Mouse (Mus musculus) liver, adult 2 months (tissue): ENCODE data around the gene Blvrb. TPM values are rescaled to one million over a fixed set of nuclear protein-coding genes. Genes with fewer than 3 reads are reported as not detected.
A peak's percentile ranks its signal among the peaks of the same experiment; 100 is the strongest.

Source experiments
- DNase-seq: peaks from one replicate; pipeline ENCODE4 v3.0.0-alpha.2; 2011; ENCODE audit warnings: low read depth, low spot score; ENCODE audit errors: extremely low read depth
- H3K27ac ChIP-seq: fragments of 200-500 bp; replicated peaks from 2 replicates; pipeline ENCODE4 v1.5.1; 2012; ENCODE audit warnings: low read depth, mild to moderate bottlenecking, control low read depth, inconsistent platforms, low read length; ENCODE audit not compliant: insufficient read depth
- H3K27me3 ChIP-seq: fragments of 200-500 bp; 2 replicates; pipeline ENCODE4 v1.6.1; 2012; ENCODE audit warnings: mild to moderate bottlenecking, moderate library complexity, low read length, inconsistent platforms; ENCODE audit not compliant: control insufficient read depth, insufficient read depth
- H3K36me3 ChIP-seq: fragments of 200-500 bp; 2 replicates; pipeline ENCODE4 v1.6.1; 2012; ENCODE audit warnings: low read length, inconsistent platforms; ENCODE audit not compliant: control insufficient read depth, insufficient read depth
- H3K4me1 ChIP-seq: fragments of 200-500 bp; 2 replicates; pipeline ENCODE4 v1.6.1; 2011; ENCODE audit warnings: low read length; ENCODE audit not compliant: control insufficient read depth, insufficient read depth
- H3K4me3 ChIP-seq: fragments of 200-500 bp; 2 replicates; pipeline ENCODE4 v1.5.1; 2011; ENCODE audit warnings: low read depth, mild to moderate bottlenecking, control low read depth, low read length, moderate library complexity; ENCODE audit not compliant: insufficient read depth
- H3K79me2 ChIP-seq: fragments of 200-500 bp; 2 replicates; pipeline ENCODE4 v1.6.1; 2012; ENCODE audit warnings: inconsistent platforms, mild to moderate bottlenecking, low read length, moderate library complexity; ENCODE audit not compliant: control insufficient read depth, insufficient read depth
- H3K9ac ChIP-seq: fragments of 200-500 bp; 2 replicates; pipeline ENCODE4 v1.6.1; 2012; ENCODE audit warnings: low read depth, mild to moderate bottlenecking, control low read depth, inconsistent platforms, low read length
- CTCF ChIP-seq: fragments of 200-500 bp; IDR thresholded peaks from 2 replicates; pipeline ENCODE4 v1.5.1; 2011; ENCODE audit warnings: low read depth, low read length, control low read depth
- POLR2A ChIP-seq: fragments of 200-500 bp; IDR thresholded peaks from 2 replicates; pipeline ENCODE4 v1.6.1; 2011; ENCODE audit warnings: low read length, control low read depth; ENCODE audit not compliant: insufficient read depth; ENCODE audit errors: extremely low read depth
- WGBS: fragments of 180-500 bp; shearing (Covaris S2); methylation state at CpG from one replicate; pipeline ENCODE4 v1.1.7; 2018; 5-methylcytosine and 5-hydroxymethylcytosine counted together
- polyA plus RNA-seq: library from polyadenylated mRNA; depleted of rRNA; stranded (reverse); fragments of >200 nt; gene quantifications from 2 replicates; pipeline ENCODE4 v1.2.3, GENCODE M21; 2012; rRNA removed
- total RNA-seq: library from RNA; depleted of rRNA; stranded (reverse); fragments of >200 nt; gene quantifications from 2 replicates; pipeline ENCODE4 v1.2.3, GENCODE M21; 2014; rRNA removed

The Blvrb gene
- total and polyA plus RNA-seq, 2 experiments, result 142 to 268 TPM

GRCm38 (mm10) chr7:27507711-27508647, 60.2 kb downstream of the Blvrb start:
- 1% methylated on average over 54 of the region's 54 CpGs for WGBS
- Histone ChIP-seq H3K9ac (peak overlapping the region; percentile 89), H3K4me3 (peak overlapping the region; percentile 93), H3K27ac (peak overlapping the region; percentile 76), H3K27me3 (no peaks in the 10 kb centered on the region), H3K4me1 (0 out of 2 replicates have a peak, but pooled peaks cover 1% of the 10 kb centered on the region), H3K36me3 (no peaks in the 10 kb centered on the region), H3K79me2 (no peaks in the 10 kb centered on the region)
- peak; percentile 92 for DNase-seq
- no peak for TF ChIP-seq CTCF
- 0 out of 2 replicates have a peak, but pooled peaks have one; percentile 42 for TF ChIP-seq POLR2A

GRCm38 (mm10) chr7:27508648-27509005, 60.8 kb downstream of the Blvrb start:
- H3K9ac ChIP-seq, result no peak overlapping the region
- 0 out of 2 replicates have a peak, but pooled peaks cover 1% of the 10 kb centered on the region for H3K4me1 ChIP-seq
- H3K79me2 ChIP-seq, result no peaks in the 10 kb centered on the region
- TF ChIP-seq CTCF, result peak; percentile 85
- TF ChIP-seq POLR2A, result no peak
- WGBS, result 24% methylated on average over 6 of the region's 6 CpGs
- H3K27ac ChIP-seq, result peak overlapping the region; percentile 44; the same call in 1 of the 2 replicates
- no peaks in the 10 kb centered on the region for H3K36me3 ChIP-seq
- H3K4me3 ChIP-seq, result no peak overlapping the region
- H3K27me3 ChIP-seq, result no peaks in the 10 kb centered on the region
- peak; percentile 46 for DNase-seq

DNA sequence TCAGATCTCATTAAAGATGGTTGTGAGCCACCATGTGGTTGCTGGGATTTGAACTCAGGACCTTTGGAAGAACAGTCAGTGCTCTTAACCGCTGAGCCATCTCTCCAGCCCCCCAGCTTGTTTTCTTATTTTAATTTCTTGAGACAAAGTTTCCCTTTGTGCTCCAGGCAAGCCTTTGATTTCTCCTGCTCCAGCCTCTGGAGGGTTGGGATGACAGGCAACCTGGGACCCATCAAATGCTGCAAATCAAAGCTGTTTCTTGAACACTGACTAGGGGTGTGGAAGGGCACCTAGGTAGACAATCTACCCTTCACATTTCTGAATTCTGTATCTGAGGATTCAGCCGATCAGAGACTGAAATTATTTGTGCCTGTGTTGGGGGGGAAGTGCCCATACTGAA, 63.0 kb downstream of the Blvrb start:
- TF ChIP-seq CTCF (no peak), POLR2A (no peak)
- H3K4me1 ChIP-seq, result 0 out of 2 replicates have a peak, but pooled peaks cover 1% of the 10 kb centered on the region
- no peaks in the 10 kb centered on the region for H3K27me3 ChIP-seq
- H3K4me3 ChIP-seq, result no peak overlapping the region
- H3K79me2 ChIP-seq, result no peaks in the 10 kb centered on the region
- H3K36me3 ChIP-seq, result no peaks in the 10 kb centered on the region
- WGBS, result 95% methylated on average over 2 of the region's 2 CpGs
- DNase-seq, result no peak
- H3K27ac ChIP-seq, result no peak overlapping the region
- no peak overlapping the region for H3K9ac ChIP-seq

DNA sequence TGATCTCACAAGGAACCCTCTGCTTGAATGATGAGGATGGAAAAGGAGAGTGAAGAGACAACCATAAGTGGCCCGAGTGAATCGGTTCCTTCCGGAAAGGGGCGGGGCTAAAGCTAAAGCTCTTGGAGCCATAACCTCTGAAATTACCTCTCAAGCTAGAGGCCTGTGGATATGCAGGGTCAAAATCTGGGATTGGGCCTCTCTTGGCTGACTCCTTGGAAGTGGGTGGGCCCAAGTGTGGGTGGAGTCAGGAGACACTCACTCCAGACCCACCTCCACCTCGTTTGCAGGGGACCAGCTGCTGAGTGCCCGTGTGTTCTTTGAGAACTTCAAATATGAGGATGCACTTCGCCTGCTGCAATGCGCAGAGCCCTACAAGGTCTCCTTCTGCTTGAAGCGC, 67.2 kb downstream of the Blvrb start:
- Histone ChIP-seq H3K9ac (no peak overlapping the region), H3K4me3 (no peak overlapping the region), H3K27me3 (no peaks in the 10 kb centered on the region), H3K27ac (no peak overlapping the region), H3K4me1 (no peaks in the 10 kb centered on the region), H3K36me3 (no peaks in the 10 kb centered on the region), H3K79me2 (no peaks in the 10 kb centered on the region)
- DNase-seq, result no peak
- TF ChIP-seq CTCF, result no peak
- WGBS, result 78% methylated on average over 9 of the region's 9 CpGs

Other genes with a start within 250 kb of the Blvrb start
- gene Itpkc, start 219.3 kb upstream of the Blvrb start, total RNA-seq, result 3.5 and 6.0 TPM in 2 replicates
- gene Itpkc, start 219.3 kb upstream of the Blvrb start, polyA plus RNA-seq, result 4.0 and 5.8 TPM in 2 replicates
- 11.9 and 16.6 TPM in 2 replicates for gene Coq8b, start 215.0 kb upstream of the Blvrb start, total RNA-seq
- 35.2 and 36.2 TPM in 2 replicates for gene Coq8b, start 215.0 kb upstream of the Blvrb start, polyA plus RNA-seq
- 0.46 and 0.74 TPM in 2 replicates for gene Numbl, start 189.5 kb upstream of the Blvrb start, total RNA-seq
- 0.62 and 1.5 TPM in 2 replicates for gene Numbl, start 189.5 kb upstream of the Blvrb start, polyA plus RNA-seq
- gene Ltbp4, start 110.3 kb upstream of the Blvrb start, total RNA-seq, result 9.4 and 24.2 TPM in 2 replicates
- 29.2 and 32.5 TPM in 2 replicates for gene Ltbp4, start 110.3 kb upstream of the Blvrb start, polyA plus RNA-seq
- 3.6 and 4.4 TPM in 2 replicates for gene Shkbp1, start 92.0 kb upstream of the Blvrb start, total RNA-seq
- gene Shkbp1, start 92.0 kb upstream of the Blvrb start, polyA plus RNA-seq, result 19.8 and 23.9 TPM in 2 replicates
- not detected in 2 replicates for gene Gm20479, start 90.6 kb upstream of the Blvrb start, total RNA-seq
- gene Gm20479, start 90.6 kb upstream of the Blvrb start, polyA plus RNA-seq, result not detected in 2 replicates
- gene Sptbn4, start 292 bp upstream of the Blvrb start, total RNA-seq, result under 0.01 TPM in 1 of 2 replicates, not detected in the other
- gene Sptbn4, start 292 bp upstream of the Blvrb start, polyA plus RNA-seq, result 0.06 TPM in 1 of 2 replicates, not detected in the other
- 3.5 and 4.6 TPM in 2 replicates for gene Sertad3, start 25.8 kb downstream of the Blvrb start, total RNA-seq
- gene Sertad3, start 25.8 kb downstream of the Blvrb start, polyA plus RNA-seq, result 6.9 and 8.3 TPM in 2 replicates
- 7.7 and 9.5 TPM in 2 replicates for gene Sertad1, start 38.9 kb downstream of the Blvrb start, total RNA-seq
- gene Sertad1, start 38.9 kb downstream of the Blvrb start, polyA plus RNA-seq, result 8.8 and 11.6 TPM in 2 replicates
- 0.07 TPM in 1 of 2 replicates, not detected in the other for gene Prx, start 51.3 kb downstream of the Blvrb start, total RNA-seq
- gene Prx, start 51.3 kb downstream of the Blvrb start, polyA plus RNA-seq, result 0.05 and 0.07 TPM in 2 replicates
- not detected in 2 replicates for gene Hipk4, start 75.3 kb downstream of the Blvrb start, total RNA-seq
- not detected in 2 replicates for gene Hipk4, start 75.3 kb downstream of the Blvrb start, polyA plus RNA-seq
- 8.3 and 12.4 TPM in 2 replicates for gene Pld3, start 105.2 kb downstream of the Blvrb start, total RNA-seq
- gene Pld3, start 105.2 kb downstream of the Blvrb start, polyA plus RNA-seq, result 33.0 and 37.4 TPM in 2 replicates
- gene 2310022A10Rik, start 105.3 kb downstream of the Blvrb start, total RNA-seq, result 1.2 and 2.7 TPM in 2 replicates
- gene 2310022A10Rik, start 105.3 kb downstream of the Blvrb start, polyA plus RNA-seq, result 8.5 and 9.0 TPM in 2 replicates
- gene Akt2, start 143.6 kb downstream of the Blvrb start, total RNA-seq, result 57.1 and 65.5 TPM in 2 replicates
- gene Akt2, start 143.6 kb downstream of the Blvrb start, polyA plus RNA-seq, result 78.1 and 81.3 TPM in 2 replicates
- not detected in 2 replicates for gene Ttc9b, start 205.9 kb downstream of the Blvrb start, total RNA-seq
- not detected in 2 replicates for gene Ttc9b, start 205.9 kb downstream of the Blvrb start, polyA plus RNA-seq
- gene Map3k10, start 226.6 kb downstream of the Blvrb start, total RNA-seq, result 10.0 and 10.6 TPM in 2 replicates
- 20.1 and 21.5 TPM in 2 replicates for gene Map3k10, start 226.6 kb downstream of the Blvrb start, polyA plus RNA-seq
- 0.27 and 0.28 TPM in 2 replicates for gene Zfp607b, start 241.4 kb downstream of the Blvrb start, total RNA-seq
- 0.05 and 0.40 TPM in 2 replicates for gene Zfp607b, start 241.4 kb downstream of the Blvrb start, polyA plus RNA-seq